Mouse (Mus musculus): ENCODE measurements around the gene Haghl. TPM values are rescaled to one million over a fixed set of nuclear protein-coding genes. Genes with fewer than 3 reads are reported as not detected.

The Haghl gene
- polyA plus RNA-seq, 1 experiment from 2014 or later = 93.0 TPM

Small RNAs within 50 kb of the gene (microRNA-seq; reads per million reads assigned to microRNA genes)
- gene Gm25083 (not detected), gene Mir3082 (0.54 reads per million), gene Mir6966 (not detected)

Other genes starting within 250 kb of the Haghl start
- 11.8 and 13.2 TPM in 2 replicates for gene Sox8, start 215.0 kb downstream of the Haghl start, polyA plus RNA-seq (2016; fragmentation: Nextera tagmentation; extraction: Ambion mirVana)
- gene Lmf1, start 206.6 kb downstream of the Haghl start, polyA plus RNA-seq (2016; fragmentation: Nextera tagmentation; extraction: Ambion mirVana) = 29.4 and 31.4 TPM in 2 replicates
- 2.6 and 5.6 TPM in 2 replicates for gene Gng13, start 68.5 kb downstream of the Haghl start, polyA plus RNA-seq (2016; fragmentation: Nextera tagmentation; extraction: Ambion mirVana)
- gene Chtf18, start 58.3 kb downstream of the Haghl start, polyA plus RNA-seq (2016; fragmentation: Nextera tagmentation; extraction: Ambion mirVana) = 43.5 and 45.9 TPM in 2 replicates
- 27.0 and 29.1 TPM in 2 replicates for gene Rpusd1, start 58.0 kb downstream of the Haghl start, polyA plus RNA-seq (2016; fragmentation: Nextera tagmentation; extraction: Ambion mirVana)
- gene Mslnl, start 49.6 kb downstream of the Haghl start, polyA plus RNA-seq (2016; fragmentation: Nextera tagmentation; extraction: Ambion mirVana) = 0.35 and 0.41 TPM in 2 replicates
- gene Msln, start 31.3 kb downstream of the Haghl start, polyA plus RNA-seq (2016; fragmentation: Nextera tagmentation; extraction: Ambion mirVana) = 0.37 and 0.38 TPM in 2 replicates
- 23.9 and 25.6 TPM in 2 replicates for gene Narfl, start 11.9 kb downstream of the Haghl start, polyA plus RNA-seq (2016; fragmentation: Nextera tagmentation; extraction: Ambion mirVana)
- gene Ccdc78, start 907 bp upstream of the Haghl start, polyA plus RNA-seq (2016; fragmentation: Nextera tagmentation; extraction: Ambion mirVana) = 0.18 and 0.29 TPM in 2 replicates
- gene Fam173a, start 7.2 kb upstream of the Haghl start, polyA plus RNA-seq (2016; fragmentation: Nextera tagmentation; extraction: Ambion mirVana) = 72.0 and 77.0 TPM in 2 replicates
- gene AC134908.4, start 10.0 kb upstream of the Haghl start, polyA plus RNA-seq (2016; fragmentation: Nextera tagmentation; extraction: Ambion mirVana) = not detected in 2 replicates
- gene Metrn, start 11.5 kb upstream of the Haghl start, polyA plus RNA-seq (2016; fragmentation: Nextera tagmentation; extraction: Ambion mirVana) = 58.7 and 65.9 TPM in 2 replicates
- gene Fbxl16, start 23.4 kb upstream of the Haghl start, polyA plus RNA-seq (2016; fragmentation: Nextera tagmentation; extraction: Ambion mirVana) = 5.9 and 6.7 TPM in 2 replicates
- gene Wdr24, start 38.0 kb upstream of the Haghl start, polyA plus RNA-seq (2016; fragmentation: Nextera tagmentation; extraction: Ambion mirVana) = 26.0 and 29.6 TPM in 2 replicates
- 53.9 and 57.0 TPM in 2 replicates for gene Jmjd8, start 43.2 kb upstream of the Haghl start, polyA plus RNA-seq (2016; fragmentation: Nextera tagmentation; extraction: Ambion mirVana)
- 334 and 338 TPM in 2 replicates for gene Stub1, start 47.7 kb upstream of the Haghl start, polyA plus RNA-seq (2016; fragmentation: Nextera tagmentation; extraction: Ambion mirVana)
- 1.2 and 1.6 TPM in 2 replicates for gene Rhbdl1, start 51.6 kb upstream of the Haghl start, polyA plus RNA-seq (2016; fragmentation: Nextera tagmentation; extraction: Ambion mirVana)
- gene Gm20683, start 56.1 kb upstream of the Haghl start, polyA plus RNA-seq (2016; fragmentation: Nextera tagmentation; extraction: Ambion mirVana) = 1.5 and 2.4 TPM in 2 replicates
- gene Rhot2, start 59.2 kb upstream of the Haghl start, polyA plus RNA-seq (2016; fragmentation: Nextera tagmentation; extraction: Ambion mirVana) = 23.0 and 26.9 TPM in 2 replicates
- gene Wdr90, start 75.8 kb upstream of the Haghl start, polyA plus RNA-seq (2016; fragmentation: Nextera tagmentation; extraction: Ambion mirVana) = 36.3 and 42.0 TPM in 2 replicates
- gene Mcrip2, start 83.1 kb upstream of the Haghl start, polyA plus RNA-seq (2016; fragmentation: Nextera tagmentation; extraction: Ambion mirVana) = 9.0 and 10.1 TPM in 2 replicates
- 56.8 and 57.0 TPM in 2 replicates for gene Mettl26, start 89.4 kb upstream of the Haghl start, polyA plus RNA-seq (2016; fragmentation: Nextera tagmentation; extraction: Ambion mirVana)
- gene Wfikkn1, start 95.2 kb upstream of the Haghl start, polyA plus RNA-seq (2016; fragmentation: Nextera tagmentation; extraction: Ambion mirVana) = 0.45 and 0.62 TPM in 2 replicates
- gene Rab40c, start 134.1 kb upstream of the Haghl start, polyA plus RNA-seq (2016; fragmentation: Nextera tagmentation; extraction: Ambion mirVana) = 37.4 and 40.9 TPM in 2 replicates
- 49.9 and 51.7 TPM in 2 replicates for gene Pigq, start 159.3 kb upstream of the Haghl start, polyA plus RNA-seq (2016; fragmentation: Nextera tagmentation; extraction: Ambion mirVana)
- 0.14 and 0.69 TPM in 2 replicates for gene Nhlrc4, start 159.3 kb upstream of the Haghl start, polyA plus RNA-seq (2016; fragmentation: Nextera tagmentation; extraction: Ambion mirVana)
- 0.14 and 0.20 TPM in 2 replicates for gene A930017K11Rik, start 166.9 kb upstream of the Haghl start, polyA plus RNA-seq (2016; fragmentation: Nextera tagmentation; extraction: Ambion mirVana)
- gene Capn15, start 200.1 kb upstream of the Haghl start, polyA plus RNA-seq (2016; fragmentation: Nextera tagmentation; extraction: Ambion mirVana) = 33.1 and 34.6 TPM in 2 replicates

All from embryonic facial prominence, embryonic 12.5 days (tissue).